Mouse (Mus musculus) gastrocnemius, adult 8-10 months (tissue): Measurements from ENCODE around the gene Kdf1. TPM values are rescaled to one million over a fixed set of nuclear protein-coding genes. Genes with fewer than 3 reads are reported as not detected.
"Not testable (repeated sequence)": the region's sequence is repeated elsewhere in the genome, so short reads cannot be mapped to it uniquely, and the experiment has no call there.

Experiments
- DNase-seq, 2 experiments: peaks; one replicate each; pipeline ENCODE4 v3.0.0; 2022; ENCODE audit warnings: low spot score in 2 of 2
- total RNA-seq, 4 experiments: library from RNA; stranded (reverse); gene quantifications; 2 replicates each; pipeline ENCODE4 v1.2.4; 2022

Gene Kdf1
- total RNA-seq, 4 experiments from 2014 or later: not detected

DNA sequence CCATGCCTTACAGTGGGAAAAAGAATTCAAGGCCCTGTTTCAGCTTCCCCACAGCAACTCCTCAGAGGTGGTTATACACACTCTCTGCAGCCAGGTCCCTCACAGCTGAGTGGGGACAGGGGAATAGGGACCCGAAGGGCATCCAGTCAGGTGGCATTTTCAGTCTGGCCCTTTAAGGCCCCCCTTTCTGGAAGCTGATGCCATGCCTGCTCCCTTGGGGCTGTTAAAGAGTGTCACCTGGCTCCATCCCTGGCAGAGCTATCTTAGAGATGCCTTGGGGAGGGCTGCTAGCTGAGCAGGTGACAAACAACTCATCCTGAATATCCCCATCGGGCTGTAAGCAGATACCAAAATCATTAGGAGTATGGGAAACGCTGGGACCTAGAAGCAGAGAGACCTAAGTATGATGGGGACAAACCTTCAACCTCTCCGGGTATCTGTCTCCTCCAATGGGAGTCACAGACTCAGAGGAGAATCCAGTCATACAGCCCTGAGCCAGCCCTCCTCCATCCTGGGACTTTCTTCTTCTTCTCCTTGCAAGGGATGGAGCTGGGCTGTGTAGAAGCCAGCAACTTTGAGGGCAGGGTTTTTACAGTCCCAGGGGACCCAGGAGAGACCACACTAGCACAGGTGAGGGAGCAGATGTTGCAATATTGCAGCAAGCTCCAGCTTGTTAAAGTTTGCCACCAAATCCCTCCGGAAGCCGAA lies 21.9 kb upstream of the Kdf1 start:
- DNase-seq: no peak

DNA sequence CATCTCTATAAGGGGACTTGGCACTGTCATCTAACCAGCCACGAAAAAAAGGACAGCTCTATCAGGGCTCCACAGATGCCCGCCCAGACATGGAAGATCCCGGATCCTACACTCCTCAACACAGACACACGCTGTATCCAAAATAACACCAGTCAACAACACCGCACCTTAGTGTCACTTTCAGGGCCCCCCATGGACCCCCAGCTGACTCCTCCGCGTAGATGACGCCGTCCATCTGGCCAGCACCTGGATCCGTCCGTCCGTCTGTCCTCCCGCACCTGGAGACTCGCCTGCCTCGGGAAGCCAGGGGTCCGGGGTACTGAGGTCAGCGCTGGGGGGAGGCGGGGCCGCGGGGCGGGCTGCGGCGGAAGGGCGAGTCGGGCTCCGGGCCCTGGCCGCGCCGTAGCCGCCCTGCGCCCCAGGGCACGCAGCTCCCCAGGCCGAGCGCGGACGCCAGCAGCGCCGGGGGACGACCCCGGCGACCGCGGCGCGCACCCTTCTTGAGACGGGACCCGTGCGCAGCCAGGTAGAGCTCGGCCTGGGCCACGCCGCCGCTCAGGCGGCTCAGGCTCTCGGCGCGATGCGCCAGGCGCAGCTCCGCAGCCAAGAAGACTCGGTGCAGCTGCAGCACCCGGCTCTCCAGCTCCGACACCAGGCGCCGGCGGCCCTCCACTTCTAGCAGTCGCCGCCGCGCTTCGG lies 21.2 kb upstream of the Kdf1 start:
- no peak for DNase-seq

DNA sequence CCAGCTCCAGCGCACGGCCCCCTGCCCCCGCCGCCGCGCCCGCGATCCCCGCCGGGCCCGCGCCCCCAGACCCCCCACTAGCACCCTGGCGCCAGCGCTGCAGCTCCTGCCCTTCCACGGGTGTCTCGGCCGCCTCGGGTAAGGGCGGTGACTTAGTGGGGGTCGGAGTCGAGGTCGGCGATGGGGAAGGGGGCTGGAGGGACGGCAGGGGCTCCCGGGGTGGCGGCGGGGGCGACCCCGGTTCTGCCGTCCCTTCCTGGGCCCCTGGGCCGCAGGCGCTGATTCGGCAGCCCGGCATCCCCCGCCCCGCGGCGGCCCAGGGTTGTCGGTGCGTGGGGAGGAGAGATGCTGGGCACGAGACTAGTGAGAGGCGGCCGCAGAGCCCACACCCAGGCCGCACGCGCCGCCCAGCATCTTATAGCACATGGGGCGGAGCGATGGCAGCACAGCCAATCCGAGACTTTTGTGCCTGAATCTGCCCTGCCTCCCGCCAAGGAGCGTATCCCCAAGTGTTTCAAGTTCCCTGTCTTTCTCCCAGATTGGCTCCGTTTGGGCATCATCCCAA lies 20.5 kb upstream of the Kdf1 start, which contains the start of gene Trnp1:
Gene Trnp1 (minus strand): TSS at position 391 of the 565 bp plus-strand sequence.
- DNase-seq: peak; percentile 27 to 40

DNA sequence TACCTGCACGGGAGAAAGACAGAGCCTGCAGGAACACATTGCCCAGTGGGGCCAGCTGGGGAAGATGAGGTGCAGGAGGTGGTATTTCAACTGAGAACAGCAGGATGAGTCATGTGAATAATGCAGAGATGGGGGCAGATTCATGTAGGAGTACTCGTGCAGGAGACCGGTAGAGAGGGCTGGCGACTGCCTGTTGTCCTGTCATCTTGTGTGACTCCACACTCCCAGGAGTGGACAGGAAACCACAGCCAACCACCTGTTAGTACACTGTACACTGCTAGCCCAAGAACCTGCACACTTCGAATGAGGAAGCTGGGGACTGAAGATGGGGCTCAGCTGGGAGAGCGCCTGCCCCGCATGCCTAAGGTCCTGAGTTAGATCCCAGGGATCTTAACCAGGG lies 17.2 kb upstream of the Kdf1 start:
- DNase-seq: no peak

- no peak for DNase-seq
Measured at GRCm38 (mm10) chr4:133504300-133504699, 14.5 kb upstream of the Kdf1 start.

DNA sequence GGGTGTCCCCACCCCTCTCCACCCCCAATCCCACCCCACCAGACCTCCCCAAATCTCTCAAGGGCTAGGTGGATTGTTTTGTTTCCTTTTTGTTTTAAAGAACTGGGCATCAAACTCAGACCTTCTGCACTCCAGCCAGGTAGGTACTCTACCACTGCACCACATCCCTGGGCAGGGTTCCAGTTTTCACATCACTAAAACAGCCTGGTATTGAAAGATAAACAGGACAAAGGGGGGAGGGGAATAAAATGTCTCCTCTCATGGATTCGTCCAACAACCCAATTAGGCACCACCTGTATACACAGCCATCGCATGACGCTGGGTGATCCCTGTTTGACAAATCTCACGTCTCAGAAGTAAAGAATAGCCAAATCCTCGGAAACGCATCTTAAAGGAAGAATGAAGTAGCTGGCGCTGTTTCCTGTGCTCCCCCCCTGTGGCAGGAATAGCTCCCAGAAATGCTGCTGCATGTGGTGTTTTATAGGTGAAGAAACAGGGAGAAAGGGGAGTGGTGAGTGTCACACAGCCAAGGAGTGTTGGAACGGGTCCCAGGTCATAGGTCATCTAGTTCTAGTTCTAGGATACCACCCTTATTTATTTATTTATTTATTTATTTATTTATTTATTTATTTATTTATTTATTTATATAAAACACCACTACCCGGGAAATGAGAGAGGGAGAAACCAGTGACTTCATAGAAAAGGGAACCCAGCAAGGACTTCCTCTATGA lies 13.8 kb upstream of the Kdf1 start:
- DNase-seq: no peak

DNA sequence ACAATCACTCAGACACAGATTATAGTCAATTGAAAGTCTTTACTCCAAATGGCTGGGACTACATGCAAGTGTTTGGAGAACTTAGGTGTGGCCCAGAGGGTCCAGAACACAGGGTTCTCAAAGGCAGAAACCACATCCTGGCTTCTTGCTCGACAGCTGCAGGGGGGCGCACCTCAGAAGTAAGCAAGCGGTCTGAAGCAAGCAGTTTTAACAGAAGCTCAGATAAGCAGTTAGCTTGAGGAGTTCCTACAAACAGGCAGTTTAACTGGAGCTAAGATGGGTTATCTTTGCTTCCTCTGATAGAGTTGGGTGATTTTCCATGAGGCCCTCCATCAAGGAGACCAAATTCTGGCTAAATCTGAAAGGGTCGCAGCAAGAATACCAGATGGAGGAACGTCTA lies 12.2 kb upstream of the Kdf1 start:
- no peak for DNase-seq

DNA sequence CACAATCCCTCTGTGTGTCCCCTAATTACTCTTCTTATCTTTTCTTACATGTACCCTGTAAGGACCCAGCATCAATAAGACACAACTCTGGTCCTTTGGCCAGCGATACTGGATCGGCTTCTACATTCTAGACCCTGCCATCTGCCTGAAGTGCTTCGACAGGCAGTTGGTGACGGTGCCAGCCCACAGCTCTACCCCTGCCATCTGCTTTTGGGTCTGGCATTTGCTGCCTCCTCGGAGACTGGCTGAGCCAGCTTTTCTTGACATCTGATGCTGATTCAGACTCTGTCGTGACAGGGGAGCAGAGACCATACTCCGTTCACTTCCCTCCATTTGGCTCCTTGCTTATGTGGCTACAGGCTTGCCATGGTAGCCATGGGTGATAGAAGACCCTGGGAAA lies 9.8 kb upstream of the Kdf1 start:
- DNase-seq: no peak

- DNase-seq: no peak
Measured at GRCm38 (mm10) chr4:133511050-133511449, 7.7 kb upstream of the Kdf1 start.

GRCm38 (mm10) chr4:133512511-133512910 lies 6.3 kb upstream of the Kdf1 start:
- DNase-seq: not testable (repeated sequence)

DNA sequence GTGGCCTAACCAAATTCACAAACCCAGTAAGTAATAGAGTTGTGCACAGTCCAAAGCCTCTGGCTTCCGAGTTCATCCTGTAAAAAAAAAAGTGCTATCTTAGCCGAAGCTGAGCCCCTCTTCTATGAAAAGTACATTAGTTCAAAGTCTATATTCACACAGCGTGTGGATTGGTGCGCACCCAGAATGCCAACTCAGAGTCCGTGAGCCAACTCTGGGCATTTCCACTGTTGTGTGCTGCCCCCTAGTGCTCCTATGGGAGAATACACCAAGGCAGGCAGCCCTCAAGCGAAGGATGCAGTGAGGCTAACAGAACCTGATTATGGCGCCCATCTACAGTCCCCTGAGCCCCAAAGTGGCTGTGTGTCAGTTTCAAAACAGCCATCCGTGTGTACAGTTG lies 5.8 kb upstream of the Kdf1 start:
- DNase-seq: peak; percentile 43 to 51

- DNase-seq: no peak
Measured at GRCm38 (mm10) chr4:133519369-133519665, 554 bp downstream of the Kdf1 start.

DNA sequence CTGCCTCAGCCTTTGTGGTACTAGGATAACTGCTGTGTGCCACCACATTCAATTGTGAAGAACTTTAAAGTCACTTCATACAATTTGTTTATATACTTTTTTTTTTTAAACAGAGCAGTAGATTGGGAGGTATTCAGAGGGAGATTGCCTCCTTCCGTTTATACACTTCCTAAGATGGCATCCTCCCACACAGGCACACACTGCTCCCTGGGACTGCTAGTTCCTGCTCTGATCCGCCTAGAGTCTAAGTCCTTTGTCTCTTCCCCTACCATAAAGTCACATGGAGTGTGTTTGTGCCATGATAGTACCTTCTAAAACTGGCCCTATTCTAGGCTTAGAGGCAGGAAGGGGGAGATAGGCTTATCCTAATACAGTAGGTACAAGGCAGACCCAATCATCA lies 2.7 kb downstream of the Kdf1 start:
- DNase-seq: no peak

- DNase-seq: no peak
Measured at GRCm38 (mm10) chr4:133527788-133528187, 9.0 kb downstream of the Kdf1 start.

DNA sequence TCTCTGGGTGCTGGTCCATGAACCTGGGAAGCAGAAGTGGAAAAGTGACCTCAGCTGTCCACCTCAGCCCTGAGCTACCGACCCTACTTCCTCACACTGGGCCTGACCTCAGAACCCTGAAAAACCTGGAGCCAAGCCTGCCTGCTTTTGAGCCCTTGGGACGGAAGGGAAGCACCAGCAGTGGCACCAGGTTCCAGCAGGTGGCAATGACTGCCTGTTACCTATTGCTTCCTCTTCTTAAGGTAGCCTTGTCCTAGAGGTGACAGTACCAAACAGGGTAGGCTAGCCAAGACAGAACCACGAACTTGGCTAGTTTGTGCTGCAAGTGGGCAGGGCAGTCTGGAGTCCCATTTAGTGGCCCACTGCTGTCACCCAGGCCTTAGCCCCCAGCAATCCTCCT lies 14.0 kb downstream of the Kdf1 start:
- DNase-seq: no peak

GRCm38 (mm10) chr4:133536081-133536480 lies 17.3 kb downstream of the Kdf1 start:
- no peak for DNase-seq

DNA sequence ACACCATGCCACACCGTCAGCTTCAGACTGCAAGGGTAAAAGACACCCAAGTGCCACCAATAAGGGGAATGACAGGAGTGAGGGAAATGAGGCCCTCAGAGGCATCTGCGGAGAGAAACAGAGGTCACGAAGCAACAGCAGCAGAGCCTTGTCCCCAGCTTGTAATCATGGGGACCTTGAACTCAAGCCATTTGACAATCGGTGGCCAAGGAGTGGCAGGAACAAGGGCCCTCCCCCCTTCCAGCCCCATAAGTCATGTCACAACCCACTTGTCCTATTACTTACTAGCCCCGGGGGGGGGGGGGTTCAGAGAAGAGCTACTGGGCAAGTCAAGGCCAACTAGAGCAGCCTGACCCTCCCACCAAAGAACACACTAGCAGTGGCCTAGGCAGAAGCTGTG lies 17.9 kb downstream of the Kdf1 start:
- DNase-seq: no peak

DNA sequence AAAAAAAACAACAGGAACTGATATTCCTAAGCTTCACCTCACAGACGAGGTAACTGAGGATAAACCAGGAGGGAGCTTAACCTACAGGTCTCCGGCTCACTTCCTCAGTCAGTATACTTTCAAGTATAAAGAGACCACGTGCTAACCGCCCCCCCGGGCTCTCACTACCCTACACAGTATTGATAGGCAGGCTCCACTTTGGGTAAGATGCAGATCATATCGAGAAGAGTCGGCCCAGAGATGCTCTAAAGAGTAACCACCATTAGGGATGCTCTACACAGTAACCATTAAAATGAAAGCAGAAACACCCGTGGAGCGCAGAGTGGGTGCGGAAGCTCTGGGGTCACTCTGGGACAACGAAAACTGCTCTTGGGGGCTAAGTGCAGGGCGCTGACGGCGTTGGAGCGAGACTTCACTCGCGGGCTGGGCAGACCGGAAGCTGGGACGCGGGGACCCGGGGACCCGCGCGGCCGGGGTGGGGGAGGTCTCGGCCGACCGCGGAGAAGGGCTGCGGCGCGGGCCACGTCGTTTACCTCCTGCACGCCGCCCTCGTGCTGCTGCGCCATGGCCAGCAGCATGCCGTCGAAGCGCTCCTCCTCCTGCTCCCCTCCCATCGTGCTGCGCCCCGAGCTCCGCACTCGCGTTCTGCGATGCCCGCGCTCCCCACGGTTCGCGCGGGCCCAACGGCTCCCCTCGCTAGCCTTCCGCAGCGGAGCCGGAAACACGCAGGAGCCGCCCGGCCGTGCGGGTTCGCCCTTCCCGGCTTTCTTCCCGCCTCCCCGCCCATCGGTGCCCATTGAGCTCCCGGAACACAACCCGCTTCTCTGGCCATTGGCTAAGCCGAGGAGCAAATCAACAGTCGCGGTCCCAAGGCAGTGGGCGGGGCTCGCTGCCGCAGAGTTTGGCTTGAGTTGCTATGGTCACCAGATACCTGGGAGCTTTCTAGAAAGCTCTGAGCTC lies 26.8 kb downstream of the Kdf1 start, which contains the start of gene Nudc:
Gene Nudc (minus strand): TSS at position 725 of the 960 bp plus-strand sequence.
- DNase-seq: peak; percentile 93

- DNase-seq: no peak
Measured at GRCm38 (mm10) chr4:133552029-133552428, 33.3 kb downstream of the Kdf1 start.

DNA sequence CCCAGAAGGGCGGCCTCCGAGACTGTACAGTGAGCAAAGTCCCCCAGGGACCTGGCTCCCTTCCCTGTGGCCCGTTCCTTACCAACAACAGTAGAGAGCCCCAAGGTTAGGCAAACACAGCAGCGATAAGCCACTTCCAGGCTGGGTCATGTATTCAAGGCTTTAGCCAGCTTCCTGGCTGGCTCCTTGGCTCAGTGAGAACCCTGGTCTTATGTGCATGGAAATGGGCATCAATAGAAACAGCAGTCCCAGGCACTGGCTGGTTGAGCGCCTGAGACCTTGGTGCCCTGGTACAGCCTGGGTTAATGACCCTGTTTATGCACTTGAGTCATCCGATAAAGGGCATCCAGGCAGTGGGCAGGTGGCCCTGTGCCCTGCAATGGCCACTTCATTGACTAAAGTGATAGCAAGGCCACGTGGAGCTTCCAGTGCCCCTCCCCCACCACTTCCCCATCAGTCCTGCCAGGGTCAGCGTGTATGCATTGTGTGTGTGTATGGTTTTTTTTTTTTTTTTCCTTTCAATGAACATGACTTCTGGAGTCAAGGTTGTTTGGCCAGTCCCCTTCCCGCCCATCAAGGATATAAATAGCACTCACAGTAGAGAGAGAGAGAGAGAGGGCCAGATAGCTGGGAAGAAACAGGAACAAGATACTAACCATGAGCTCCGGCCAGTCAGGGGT lies 34.1 kb downstream of the Kdf1 start, which contains the start of gene Nr0b2:
Gene Nr0b2 (plus strand): TSS at position 609 of the 680 bp plus-strand sequence.
- DNase-seq: no peak
